Mouse (Mus musculus) olfactory bulb, adult 2 months (tissue): ENCODE data around the gene Pmpcb.

Experiments used
- CTCF ChIP-seq: fragments of 200-500 bp; IDR thresholded peaks from 2 replicates; pipeline ENCODE4 v1.5.1; 2012; ENCODE audit warnings: low read depth, mild to moderate bottlenecking, low read length, moderate library complexity; ENCODE audit not compliant: insufficient read depth
- POLR2A ChIP-seq: fragments of 200-500 bp; IDR thresholded peaks from 2 replicates; pipeline ENCODE4 v1.6.1; 2012; ENCODE audit warnings: mild to moderate bottlenecking, low read depth, low read length, moderate library complexity; ENCODE audit not compliant: insufficient read depth

DNA sequence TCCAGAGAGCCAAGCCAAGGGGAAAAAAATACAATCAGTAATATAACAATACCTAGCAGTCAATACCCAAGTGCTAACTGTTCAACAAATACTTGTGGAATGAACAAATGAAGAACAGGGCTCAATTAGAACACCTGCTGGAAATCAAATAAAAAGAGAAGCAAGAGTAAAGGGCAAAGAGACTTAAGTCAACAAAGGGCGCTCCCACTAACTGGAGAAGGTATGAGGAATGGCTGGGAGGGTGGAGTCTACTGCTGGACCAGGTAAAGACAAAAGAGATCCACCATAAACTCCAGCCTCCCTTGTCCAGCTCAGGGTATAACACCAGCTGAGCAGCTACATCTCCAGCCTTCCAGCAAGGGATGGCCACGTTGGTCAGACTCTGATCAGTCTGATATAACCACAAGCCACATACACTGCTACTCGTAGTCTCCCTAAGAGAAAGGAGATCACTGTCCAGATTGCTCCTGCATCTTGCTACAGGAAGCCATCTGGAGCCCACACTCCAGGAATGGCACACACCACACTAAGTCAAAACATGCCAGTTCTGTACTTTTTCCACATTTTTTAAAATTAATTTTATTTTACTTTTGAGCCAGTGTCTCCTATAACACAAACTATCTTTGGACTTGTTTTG lies 42.0 kb upstream of the Pmpcb start:
- TF ChIP-seq CTCF: no peak
- TF ChIP-seq POLR2A: no peak
